Mouse (Mus musculus): ENCODE measurements around the gene Prrc2c. TPM values are rescaled to one million over a fixed set of nuclear protein-coding genes. Genes with fewer than 3 reads are reported as not detected.

Gene Prrc2c
- polyA plus RNA-seq, 1 experiment from 2014 or later, result 195 TPM

DNA sequence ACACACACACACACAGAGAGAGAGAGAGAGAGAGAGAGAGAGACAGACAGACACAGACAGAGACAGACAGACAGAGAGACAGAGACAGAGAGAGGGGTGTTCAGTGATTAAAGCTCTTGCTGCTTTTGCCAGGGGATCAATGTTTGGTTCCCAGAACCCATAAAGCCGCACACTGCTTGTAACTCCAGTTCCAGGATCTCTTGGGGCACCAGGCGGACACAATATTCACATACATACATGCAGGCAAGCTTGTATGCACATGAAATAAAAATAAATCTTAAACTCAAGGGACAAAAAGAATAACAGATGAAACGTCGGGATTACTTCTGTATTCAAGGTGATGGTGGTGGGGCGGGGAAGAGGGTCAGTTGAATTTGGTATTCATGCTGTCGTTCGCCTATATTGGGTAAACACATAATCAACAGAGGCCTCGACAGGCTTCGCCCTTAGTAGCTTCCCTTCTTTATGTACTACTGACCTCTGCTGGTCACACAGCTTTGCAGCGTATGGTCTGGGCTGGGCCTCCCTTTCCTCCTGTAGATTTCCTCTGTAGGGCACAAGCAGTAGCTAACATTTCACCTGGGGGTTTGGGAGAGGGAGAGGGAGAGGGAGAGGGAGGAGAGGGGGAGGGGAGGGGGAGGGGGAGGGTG lies 75.4 kb downstream of the Prrc2c start:
- no peak overlapping the region for H3K9ac ChIP-seq
- 10% methylated on average over 10 of the region's 10 CpGs for WGBS
- H3K4me1 ChIP-seq, result peaks cover 8% of the 10 kb centered on the region; the same call in 1 of the 2 replicates
- peak overlapping the region; percentile 71 for H3K4me2 ChIP-seq (replicated peaks)
- H3K9me3 ChIP-seq, result no peaks in the 10 kb centered on the region
- no peak overlapping the region; the same call in 1 of the 2 replicates for H3K27ac ChIP-seq
- peaks cover 10% of the 10 kb centered on the region for H3K36me3 ChIP-seq
- H3K27me3 ChIP-seq, result no peaks in the 10 kb centered on the region
- H3K4me3 ChIP-seq, result no peak overlapping the region
- ATAC-seq (ENCODE audit: low FRiP score, low read depth), result peak; percentile 97

DNA sequence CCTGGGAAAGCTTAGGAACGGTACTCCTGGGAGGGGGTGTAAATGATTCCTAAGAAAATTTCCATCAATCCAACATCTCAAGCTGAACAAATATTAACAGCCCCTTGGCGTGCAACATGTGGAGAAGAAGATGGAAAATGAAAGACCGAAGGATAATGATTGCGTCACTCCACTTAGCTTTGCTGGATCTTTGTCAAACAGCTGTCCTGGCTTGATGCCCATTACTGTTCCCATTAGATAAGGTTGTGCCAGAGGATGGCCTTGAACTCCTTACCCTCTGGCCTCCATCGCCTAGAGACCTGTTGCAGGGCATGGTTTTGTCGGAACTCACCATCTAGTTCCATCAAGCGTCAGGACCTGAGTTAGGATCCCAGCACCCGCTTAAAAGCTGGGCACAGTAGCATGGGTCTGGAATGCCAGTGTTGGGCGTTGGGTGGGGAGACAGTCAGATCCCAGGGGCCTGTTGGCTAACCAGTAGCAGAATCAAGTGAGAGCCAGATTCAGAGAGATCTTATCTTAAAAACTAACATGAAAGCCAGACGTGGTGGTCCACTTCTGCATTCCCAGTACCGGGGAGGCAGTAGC lies 80.0 kb downstream of the Prrc2c start:
- H3K9me3 ChIP-seq, result no peaks in the 10 kb centered on the region
- no peak overlapping the region for H3K9ac ChIP-seq
- WGBS, result 85% methylated on average over 11 of the region's 11 CpGs
- H3K4me1 ChIP-seq, result peaks cover 4% of the 10 kb centered on the region; the same call in 1 of the 2 replicates
- no peaks in the 10 kb centered on the region for H3K36me3 ChIP-seq
- no peak for ATAC-seq (ENCODE audit: low FRiP score, low read depth)
- H3K27me3 ChIP-seq, result no peaks in the 10 kb centered on the region
- H3K4me3 ChIP-seq, result no peak overlapping the region
- H3K4me2 ChIP-seq (replicated peaks), result no peak overlapping the region
- H3K27ac ChIP-seq, result no peak overlapping the region

DNA sequence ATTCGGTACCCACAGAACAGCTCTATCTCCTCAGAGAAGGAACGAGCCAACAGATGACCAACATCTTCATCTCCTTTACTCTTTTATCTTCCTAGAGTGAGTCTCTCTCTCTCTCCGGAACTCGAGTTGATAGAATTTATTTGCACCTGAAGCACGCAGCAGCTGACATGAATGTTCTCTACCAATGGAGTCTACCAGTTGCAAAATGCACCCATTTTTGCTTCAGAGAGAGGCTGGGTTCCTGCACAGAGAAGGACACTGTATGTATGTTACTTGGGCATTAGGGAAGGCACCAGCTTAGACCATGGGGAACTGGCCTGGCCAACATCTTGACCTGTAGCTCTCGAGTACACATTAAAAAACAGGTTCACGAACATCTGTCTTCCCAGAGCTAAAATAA lies 82.2 kb downstream of the Prrc2c start, which contains the start of gene Myocos:
Gene Myocos (minus strand): TSS at position 101 of the 400 bp plus-strand sequence.
- no peaks in the 10 kb centered on the region for H3K9me3 ChIP-seq
- no peak within 1 kb of the TSS for H3K4me3 ChIP-seq
- no peak within 1 kb of the TSS for H3K4me2 ChIP-seq (replicated peaks)
- H3K4me1 ChIP-seq, result no peaks in the 10 kb centered on the region
- no peaks in the 10 kb centered on the region for H3K36me3 ChIP-seq
- ATAC-seq (ENCODE audit: low FRiP score, low read depth), result no peak
- H3K27me3 ChIP-seq, result no peaks in the 10 kb centered on the region
- no peak within 1 kb of the TSS for H3K27ac ChIP-seq
- 89% methylated on average over 7 of the region's 7 CpGs for WGBS
- no peak within 1 kb of the TSS for H3K9ac ChIP-seq

DNA sequence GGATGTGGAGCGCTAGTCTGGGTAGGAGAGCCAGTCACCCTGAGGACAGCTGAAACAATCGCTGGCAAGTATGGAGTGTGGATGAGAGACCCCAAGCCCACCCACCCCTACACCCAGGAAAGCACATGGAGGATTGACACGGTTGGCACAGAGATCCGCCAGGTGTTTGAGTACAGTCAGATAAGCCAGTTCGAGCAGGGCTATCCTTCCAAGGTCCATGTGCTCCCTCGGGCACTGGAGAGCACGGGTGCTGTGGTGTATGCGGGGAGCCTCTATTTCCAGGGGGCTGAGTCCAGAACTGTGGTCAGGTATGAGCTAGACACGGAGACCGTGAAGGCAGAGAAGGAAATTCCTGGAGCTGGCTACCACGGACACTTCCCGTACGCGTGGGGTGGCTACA lies 91.9 kb downstream of the Prrc2c start:
- Histone ChIP-seq H3K9ac (no peak overlapping the region), H3K36me3 (no peaks in the 10 kb centered on the region), H3K27me3 (no peaks in the 10 kb centered on the region), H3K4me2 (replicated peaks) (no peak overlapping the region), H3K4me3 (no peak overlapping the region), H3K4me1 (peaks cover 8% of the 10 kb centered on the region; the same call in 1 of the 2 replicates), H3K27ac (no peak overlapping the region), H3K9me3 (no peaks in the 10 kb centered on the region)
- WGBS, result 92% methylated on average over 14 of the region's 14 CpGs
- no peak for ATAC-seq (ENCODE audit: low FRiP score, low read depth)

DNA sequence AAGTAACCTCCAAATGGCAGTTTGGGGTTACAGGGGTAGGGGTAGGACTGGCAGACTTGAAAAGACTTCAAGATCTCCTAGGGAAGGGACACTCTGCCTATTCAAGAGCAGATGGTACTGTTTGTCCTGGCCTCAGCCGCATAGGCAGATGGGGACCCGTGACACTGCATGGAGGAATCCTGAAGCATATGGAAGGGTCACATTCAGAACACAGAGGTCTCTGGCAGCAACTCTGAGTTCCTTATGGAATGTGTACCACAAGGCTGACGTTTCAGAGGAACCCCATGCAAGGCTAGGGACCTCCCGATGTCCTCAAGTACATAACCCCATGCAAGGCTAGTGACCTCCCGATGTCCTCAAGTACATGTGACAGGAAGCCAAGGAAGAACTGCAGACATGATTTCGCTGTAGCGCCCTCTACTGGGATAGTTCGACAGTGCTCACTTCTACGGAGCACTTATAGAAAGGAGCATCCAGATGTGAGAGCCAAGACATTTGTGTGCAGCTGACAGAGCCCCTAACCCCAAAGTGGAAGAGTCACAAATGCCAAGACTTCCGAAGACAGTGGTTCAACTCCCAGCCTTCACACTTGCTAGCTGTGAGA lies 94.2 kb downstream of the Prrc2c start:
- Histone ChIP-seq H3K4me1 (peaks cover 8% of the 10 kb centered on the region; the same call in 1 of the 2 replicates), H3K36me3 (no peaks in the 10 kb centered on the region)

DNA sequence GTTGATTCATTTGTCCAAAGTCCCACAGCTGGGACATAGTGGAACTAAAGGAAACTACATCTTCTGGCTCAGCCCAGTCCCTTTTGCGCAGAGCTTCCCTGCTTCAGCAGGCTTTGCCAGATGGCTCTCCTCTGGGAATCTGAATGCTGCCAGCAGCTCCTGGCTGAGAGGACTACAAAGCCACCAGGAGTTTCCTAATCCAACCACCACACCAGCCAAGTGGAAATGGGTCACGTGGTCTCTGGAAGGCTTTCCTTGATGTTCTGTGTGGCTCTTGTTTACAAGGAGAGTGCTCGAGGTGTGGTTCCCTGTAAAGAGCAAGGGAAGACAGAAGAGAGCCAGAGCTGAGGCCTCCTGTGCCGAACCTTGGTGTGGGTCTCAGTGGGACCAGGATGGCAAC lies 96.6 kb downstream of the Prrc2c start:
- Histone ChIP-seq H3K36me3 (no peaks in the 10 kb centered on the region), H3K4me3 (no peak overlapping the region), H3K4me2 (replicated peaks) (no peak overlapping the region), H3K27me3 (no peaks in the 10 kb centered on the region), H3K27ac (no peak overlapping the region), H3K9me3 (no peaks in the 10 kb centered on the region), H3K4me1 (0 out of 2 replicates have a peak, but pooled peaks cover 5% of the 10 kb centered on the region), H3K9ac (no peak overlapping the region)
- 32% methylated on average over 4 of the region's 4 CpGs for WGBS
- no peak for ATAC-seq (ENCODE audit: low FRiP score, low read depth)

More for the DNA sequence above, 94.2 kb downstream of the Prrc2c start:
- Histone ChIP-seq H3K4me2 (replicated peaks) (no peak overlapping the region), H3K27ac (no peak overlapping the region), H3K27me3 (no peaks in the 10 kb centered on the region), H3K9ac (no peak overlapping the region), H3K9me3 (no peaks in the 10 kb centered on the region), H3K4me3 (no peak overlapping the region)
- ATAC-seq (ENCODE audit: low FRiP score, low read depth), result no peak
- WGBS, result 81% methylated on average over 10 of the region's 10 CpGs

DNA sequence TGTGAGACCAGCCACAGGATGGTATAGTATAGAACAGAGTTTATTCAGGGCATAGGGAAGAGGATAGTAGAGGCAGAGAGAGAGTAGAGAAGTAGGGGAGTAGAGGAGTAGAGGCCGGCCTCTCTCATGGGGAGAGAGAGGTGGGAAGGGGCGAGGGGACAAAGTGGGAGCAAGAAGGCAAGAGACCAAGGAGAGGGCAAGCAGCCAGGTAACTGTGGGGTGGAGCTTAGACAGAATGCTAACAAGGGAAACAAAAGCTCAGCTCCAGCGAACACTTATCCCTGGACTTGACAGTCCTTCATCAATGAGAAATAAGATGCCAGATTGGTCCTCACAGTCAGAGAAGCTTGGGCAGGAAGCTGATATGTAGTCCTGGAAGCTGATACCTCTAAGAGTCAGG lies 97.8 kb downstream of the Prrc2c start:
- H3K9ac ChIP-seq, result no peak overlapping the region
- no peak overlapping the region for H3K4me3 ChIP-seq
- no peak overlapping the region for H3K4me2 ChIP-seq (replicated peaks)
- H3K27me3 ChIP-seq, result no peaks in the 10 kb centered on the region
- ATAC-seq (ENCODE audit: low FRiP score, low read depth), result no peak
- H3K4me1 ChIP-seq, result 0 out of 2 replicates have a peak, but pooled peaks cover 5% of the 10 kb centered on the region
- H3K9me3 ChIP-seq, result no peaks in the 10 kb centered on the region
- H3K27ac ChIP-seq, result no peak overlapping the region
- 80% methylated on average over 3 of the region's 3 CpGs for WGBS
- no peaks in the 10 kb centered on the region for H3K36me3 ChIP-seq

DNA sequence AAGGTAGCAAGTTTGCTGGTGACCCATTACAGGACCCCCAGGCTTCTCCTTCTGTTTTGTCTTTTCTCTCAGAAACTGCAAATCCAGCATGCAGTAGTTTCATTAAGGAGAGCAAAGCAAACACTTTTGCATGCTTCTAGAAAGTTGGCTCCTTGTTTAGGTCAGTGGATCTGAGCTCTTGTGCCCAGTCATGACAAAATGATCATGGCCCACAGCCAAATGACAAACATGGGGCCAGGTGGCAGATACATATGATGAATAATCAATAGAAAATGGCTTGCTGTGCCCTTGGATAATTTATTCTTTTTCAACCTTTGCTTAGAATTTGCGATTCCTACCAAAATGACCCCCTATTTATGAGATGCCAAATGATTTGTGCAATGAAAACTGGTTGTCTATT lies 100.5 kb downstream of the Prrc2c start:
- H3K27me3 ChIP-seq, result no peaks in the 10 kb centered on the region
- H3K4me2 ChIP-seq (replicated peaks), result no peak overlapping the region
- ATAC-seq (ENCODE audit: low FRiP score, low read depth), result no peak
- WGBS, result 90% methylated on average over 1 of the region's 1 CpGs
- H3K4me3 ChIP-seq, result no peak overlapping the region
- no peak overlapping the region for H3K27ac ChIP-seq
- no peaks in the 10 kb centered on the region for H3K9me3 ChIP-seq
- H3K4me1 ChIP-seq, result 0 out of 2 replicates have a peak, but pooled peaks cover 5% of the 10 kb centered on the region
- no peaks in the 10 kb centered on the region for H3K36me3 ChIP-seq
- no peak overlapping the region for H3K9ac ChIP-seq

DNA sequence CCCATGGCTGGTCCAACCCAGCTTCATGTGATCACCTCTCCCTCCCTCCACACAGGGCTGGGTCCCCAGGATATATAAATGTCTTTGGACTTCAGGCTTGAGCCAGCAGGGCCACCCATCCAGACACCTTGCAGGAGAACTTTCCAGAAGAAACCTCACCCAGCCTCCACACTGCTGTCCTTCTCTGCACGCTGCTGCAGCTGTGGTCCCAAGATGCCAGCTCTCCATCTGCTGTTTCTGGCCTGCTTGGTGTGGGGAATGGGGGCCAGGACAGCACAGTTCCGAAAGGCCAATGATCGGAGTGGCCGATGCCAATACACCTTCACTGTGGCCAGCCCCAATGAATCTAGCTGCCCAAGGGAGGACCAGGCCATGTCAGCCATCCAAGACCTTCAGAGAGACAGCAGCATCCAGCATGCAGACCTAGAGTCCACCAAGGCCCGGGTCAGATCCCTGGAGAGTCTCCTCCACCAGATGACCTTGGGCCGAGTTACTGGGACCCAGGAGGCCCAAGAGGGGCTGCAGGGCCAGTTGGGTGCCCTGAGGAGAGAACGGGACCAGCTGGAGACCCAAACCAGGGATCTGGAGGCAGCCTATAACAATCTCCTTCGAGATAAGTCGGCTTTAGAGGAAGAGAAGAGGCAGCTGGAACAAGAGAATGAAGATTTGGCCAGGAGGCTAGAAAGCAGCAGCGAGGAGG lies 101.2 kb downstream of the Prrc2c start, which contains the start of gene Myoc:
Gene Myoc (plus strand): TSS at position 105 of the 700 bp plus-strand sequence.
- Histone ChIP-seq H3K27ac (no peak within 1 kb of the TSS), H3K4me2 (replicated peaks) (no peak within 1 kb of the TSS), H3K27me3 (no peaks in the 10 kb centered on the region), H3K4me3 (no peak within 1 kb of the TSS), H3K36me3 (no peaks in the 10 kb centered on the region), H3K9ac (no peak within 1 kb of the TSS), H3K9me3 (no peaks in the 10 kb centered on the region), H3K4me1 (0 out of 2 replicates have a peak, but pooled peaks cover 5% of the 10 kb centered on the region)
- WGBS, result 86% methylated on average over 10 of the region's 10 CpGs
- ATAC-seq (ENCODE audit: low FRiP score, low read depth), result no peak

DNA sequence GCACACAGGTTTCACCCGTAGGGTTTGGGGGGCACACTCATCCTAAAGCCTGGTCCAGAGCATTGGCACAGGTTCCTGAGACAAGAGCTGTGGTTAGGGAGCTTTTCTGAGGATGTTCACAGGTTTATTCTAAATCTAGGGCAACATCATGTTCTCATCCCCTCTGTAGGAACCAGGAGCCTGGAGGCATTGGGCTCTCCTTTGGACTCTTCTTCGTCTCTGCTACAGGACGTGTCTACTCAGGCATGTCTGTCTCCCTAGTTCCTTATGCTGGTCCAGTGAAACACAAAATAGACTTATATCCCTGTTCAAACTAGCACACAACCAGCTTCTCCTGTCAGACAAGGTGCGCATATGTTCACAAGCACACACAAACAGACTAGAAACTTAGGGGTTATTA lies 101.8 kb downstream of the Prrc2c start:
- no peaks in the 10 kb centered on the region for H3K36me3 ChIP-seq
- WGBS, result 90% methylated on average over 4 of the region's 4 CpGs
- no peak overlapping the region for H3K4me2 ChIP-seq (replicated peaks)
- H3K27me3 ChIP-seq, result no peaks in the 10 kb centered on the region
- H3K4me1 ChIP-seq, result no peaks in the 10 kb centered on the region
- H3K9ac ChIP-seq, result no peak overlapping the region
- no peaks in the 10 kb centered on the region for H3K9me3 ChIP-seq
- ATAC-seq (ENCODE audit: low FRiP score, low read depth), result no peak
- no peak overlapping the region for H3K27ac ChIP-seq
- no peak overlapping the region for H3K4me3 ChIP-seq

DNA sequence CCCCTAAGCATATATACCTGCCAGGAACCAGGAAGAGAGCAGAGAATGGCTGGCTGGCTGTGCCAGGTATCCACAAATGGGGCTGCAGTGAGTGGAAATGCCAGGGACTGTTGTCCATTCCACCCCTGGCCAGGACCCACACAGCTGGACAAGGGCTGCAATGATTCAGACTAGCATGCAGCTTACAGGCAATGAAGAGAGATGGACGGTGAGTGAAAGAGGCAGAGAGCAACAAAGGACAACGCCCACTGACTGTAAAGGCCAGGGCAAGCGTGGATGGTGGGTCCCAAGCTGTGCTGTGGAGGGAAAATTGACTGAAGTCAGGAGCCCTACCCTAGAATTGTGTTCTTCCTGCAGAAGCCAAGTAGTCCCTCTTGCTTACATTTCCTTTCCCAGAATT lies 103.8 kb downstream of the Prrc2c start:
- no peak overlapping the region for H3K4me3 ChIP-seq
- no peak overlapping the region for H3K9ac ChIP-seq
- no peaks in the 10 kb centered on the region for H3K27me3 ChIP-seq
- H3K4me1 ChIP-seq, result no peaks in the 10 kb centered on the region
- WGBS, result 66% methylated on average over 3 of the region's 3 CpGs
- no peaks in the 10 kb centered on the region for H3K9me3 ChIP-seq
- ATAC-seq (ENCODE audit: low FRiP score, low read depth), result no peak
- no peak overlapping the region for H3K4me2 ChIP-seq (replicated peaks)
- H3K27ac ChIP-seq, result no peak overlapping the region
- no peaks in the 10 kb centered on the region for H3K36me3 ChIP-seq
